Mouse (Mus musculus): ENCODE measurements at regions not wholly inside any gene's neighbourhood (a gene's known extent, or its start where the extent isn't known, plus 50 kb on each side); places are given as distances from the start of the nearest gene placed in this dataset.

DNA sequence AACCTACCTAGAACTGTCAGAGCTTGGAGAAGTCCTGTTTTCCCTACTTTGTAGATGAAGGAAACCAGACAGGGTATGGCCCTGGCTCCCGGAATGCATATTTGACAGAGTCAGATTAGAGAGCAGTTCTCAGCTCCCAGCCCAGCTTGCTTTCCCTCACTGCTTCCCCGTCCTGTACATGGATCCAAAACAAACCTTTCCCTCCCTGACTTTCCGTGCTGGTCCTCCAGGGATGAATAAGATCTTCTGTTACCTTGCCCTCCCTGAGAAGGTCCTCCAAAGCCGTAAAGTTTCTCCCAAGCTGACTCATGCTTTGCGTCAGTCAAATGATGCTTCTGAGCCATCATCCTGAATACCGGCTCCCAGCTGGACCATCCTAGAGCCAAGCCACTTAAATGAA lies 160.2 kb upstream of the Jmjd1c start:
- no peak for DNase-seq (ENCODE audit: low read depth in 1 of 2, low spot score in 2 of 2)
- H3K36me3 ChIP-seq (ENCODE audit: control insufficient read depth, insufficient read depth, low read length) = no peaks in the 10 kb centered on the region
- no peak overlapping the region for H3K27ac ChIP-seq (ENCODE audit: insufficient read depth, low read length)
- no peak overlapping the region for H3K4me3 ChIP-seq (ENCODE audit: extremely low read depth, insufficient read depth, insufficient read length)
- peaks cover 14% of the 10 kb centered on the region for H3K4me1 ChIP-seq (ENCODE audit: control insufficient read depth, insufficient read depth, insufficient read length)
- H3K27me3 ChIP-seq (ENCODE audit: control insufficient read depth, insufficient read depth, low read length) = no peaks in the 10 kb centered on the region
- no peak for TF ChIP-seq POLR2A (IDR thresholded peaks at IDR 0.05; ENCODE audit: low read depth, low read length)
- no peak for TF ChIP-seq CTCF (IDR thresholded peaks at IDR 0.05; ENCODE audit: extremely low read depth, insufficient read depth, insufficient read length, insufficient replicate concordance)
- WGBS = 90% methylated on average over 6 of the region's 6 CpGs

DNA sequence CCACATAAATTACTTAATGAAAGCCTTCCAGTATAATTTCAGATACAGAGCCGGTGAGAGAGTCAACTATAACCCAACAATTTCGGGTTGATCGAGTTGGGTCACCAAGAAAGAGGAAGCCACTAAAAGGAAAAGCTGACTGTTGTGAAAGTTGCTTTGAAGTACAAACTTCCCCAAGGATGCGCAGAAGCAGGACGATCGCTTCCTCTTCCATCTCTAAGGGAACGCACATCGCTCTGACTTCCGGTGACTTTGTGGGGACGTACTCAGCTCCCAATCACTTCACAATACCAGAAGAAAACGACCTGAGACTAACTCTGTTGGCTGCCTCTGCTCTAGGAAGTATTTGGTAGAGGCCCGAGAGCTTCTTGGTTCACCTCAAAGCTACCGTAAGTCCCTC lies 158.8 kb upstream of the Jmjd1c start:
- Histone ChIP-seq H3K4me1 (ENCODE audit: control insufficient read depth, insufficient read depth, insufficient read length) (peaks cover 6% of the 10 kb centered on the region), H3K4me3 (ENCODE audit: extremely low read depth, insufficient read depth, insufficient read length) (0 out of 2 replicates have a peak overlapping the region, but pooled peaks have one; percentile 2), H3K27ac (ENCODE audit: insufficient read depth, low read length) (no peak overlapping the region; the same call in 1 of the 2 replicates), H3K27me3 (ENCODE audit: control insufficient read depth, insufficient read depth, low read length) (no peaks in the 10 kb centered on the region), H3K36me3 (ENCODE audit: control insufficient read depth, insufficient read depth, low read length) (no peaks in the 10 kb centered on the region)
- WGBS = 8% methylated on average over 13 of the region's 13 CpGs
- DNase-seq (ENCODE audit: low read depth in 1 of 2, low spot score in 2 of 2) = peak in 1 of 2 experiments; percentile 45
- no peak for TF ChIP-seq CTCF (IDR thresholded peaks at IDR 0.05; ENCODE audit: extremely low read depth, insufficient read depth, insufficient read length, insufficient replicate concordance)
- no peak for TF ChIP-seq POLR2A (IDR thresholded peaks at IDR 0.05; ENCODE audit: low read depth, low read length)

DNA sequence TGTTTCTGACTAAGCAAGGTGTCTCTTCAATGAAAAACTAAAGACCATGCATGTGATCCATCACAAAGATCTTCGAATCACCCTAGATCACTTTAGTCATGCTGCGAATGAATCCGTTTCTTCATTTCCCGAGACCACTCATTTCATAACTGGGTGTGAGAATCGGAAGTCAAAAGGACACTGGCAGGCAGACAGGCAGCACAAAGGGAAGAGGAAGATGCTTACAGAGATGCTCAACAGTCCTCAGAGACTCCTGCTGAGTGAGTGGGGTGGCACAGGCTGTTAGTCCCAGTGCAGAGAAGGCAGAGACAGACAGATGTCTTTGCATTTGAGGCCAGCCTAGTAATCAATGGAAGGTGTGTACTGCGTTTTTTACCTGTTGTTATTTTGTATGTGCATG lies 155.6 kb upstream of the Jmjd1c start:
- Histone ChIP-seq H3K4me3 (ENCODE audit: extremely low read depth, insufficient read depth, insufficient read length) (no peak overlapping the region), H3K27me3 (ENCODE audit: control insufficient read depth, insufficient read depth, low read length) (no peaks in the 10 kb centered on the region), H3K36me3 (ENCODE audit: control insufficient read depth, insufficient read depth, low read length) (no peaks in the 10 kb centered on the region), H3K4me1 (ENCODE audit: control insufficient read depth, insufficient read depth, insufficient read length) (peaks cover 6% of the 10 kb centered on the region), H3K27ac (ENCODE audit: insufficient read depth, low read length) (no peak overlapping the region)
- 84% methylated on average over 6 of the region's 6 CpGs for WGBS
- TF ChIP-seq POLR2A (IDR thresholded peaks at IDR 0.05; ENCODE audit: low read depth, low read length) = no peak
- TF ChIP-seq CTCF (IDR thresholded peaks at IDR 0.05; ENCODE audit: extremely low read depth, insufficient read depth, insufficient read length, insufficient replicate concordance) = no peak
- DNase-seq (ENCODE audit: low read depth in 1 of 2, low spot score in 2 of 2) = no peak

DNA sequence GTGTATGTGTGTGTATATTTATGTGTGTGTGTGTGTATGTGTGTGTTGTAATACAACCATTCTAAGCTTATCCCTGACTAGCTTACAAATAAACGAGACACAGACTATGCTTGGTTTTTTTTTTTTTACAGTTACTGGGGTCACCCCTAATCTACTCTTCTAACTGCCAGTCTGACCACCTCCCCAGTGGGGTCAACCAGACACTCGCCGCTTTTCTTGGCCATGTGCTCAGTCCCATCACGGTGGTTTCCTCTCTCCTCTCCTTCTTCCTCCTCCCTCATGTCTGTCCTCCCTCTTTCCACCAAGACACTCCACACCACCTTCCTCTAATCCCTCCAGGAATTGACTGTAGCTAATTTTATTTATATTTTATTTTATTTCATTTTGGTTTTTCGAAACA lies 155.0 kb upstream of the Jmjd1c start:
- peaks cover 6% of the 10 kb centered on the region for H3K4me1 ChIP-seq (ENCODE audit: control insufficient read depth, insufficient read depth, insufficient read length)
- no peaks in the 10 kb centered on the region for H3K27me3 ChIP-seq (ENCODE audit: control insufficient read depth, insufficient read depth, low read length)
- no peak for DNase-seq (ENCODE audit: low read depth in 1 of 2, low spot score in 2 of 2)
- H3K36me3 ChIP-seq (ENCODE audit: control insufficient read depth, insufficient read depth, low read length) = no peaks in the 10 kb centered on the region
- 81% methylated on average over 5 of the region's 5 CpGs for WGBS
- no peak overlapping the region for H3K4me3 ChIP-seq (ENCODE audit: extremely low read depth, insufficient read depth, insufficient read length)
- no peak for TF ChIP-seq CTCF (IDR thresholded peaks at IDR 0.05; ENCODE audit: extremely low read depth, insufficient read depth, insufficient read length, insufficient replicate concordance)
- TF ChIP-seq POLR2A (IDR thresholded peaks at IDR 0.05; ENCODE audit: low read depth, low read length) = no peak
- no peak overlapping the region for H3K27ac ChIP-seq (ENCODE audit: insufficient read depth, low read length)

DNA sequence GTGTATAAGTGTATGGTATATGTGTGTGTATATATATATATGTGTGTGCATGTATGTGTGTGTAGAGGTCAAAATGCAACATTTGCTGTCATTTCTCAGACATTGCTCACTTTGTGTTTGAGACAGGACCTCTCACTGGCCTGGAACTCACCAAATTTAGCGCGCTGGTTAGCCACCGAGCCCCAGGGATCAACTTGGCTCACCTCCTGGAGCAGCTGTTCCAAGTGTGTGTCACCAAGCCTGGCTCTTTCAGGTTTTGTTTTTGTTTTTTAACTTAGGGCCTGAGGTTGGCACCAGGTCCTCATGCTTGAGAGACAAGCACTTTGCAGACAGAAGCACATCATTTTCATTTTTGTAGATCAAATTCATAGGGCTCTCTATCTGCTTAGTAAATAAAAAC lies 154.0 kb upstream of the Jmjd1c start:
- H3K27ac ChIP-seq (ENCODE audit: insufficient read depth, low read length) = no peak overlapping the region
- TF ChIP-seq CTCF (IDR thresholded peaks at IDR 0.05; ENCODE audit: extremely low read depth, insufficient read depth, insufficient read length, insufficient replicate concordance) (no peak), POLR2A (IDR thresholded peaks at IDR 0.05; ENCODE audit: low read depth, low read length) (no peak)
- no peaks in the 10 kb centered on the region for H3K27me3 ChIP-seq (ENCODE audit: control insufficient read depth, insufficient read depth, low read length)
- H3K4me3 ChIP-seq (ENCODE audit: extremely low read depth, insufficient read depth, insufficient read length) = no peak overlapping the region
- H3K36me3 ChIP-seq (ENCODE audit: control insufficient read depth, insufficient read depth, low read length) = no peaks in the 10 kb centered on the region
- H3K4me1 ChIP-seq (ENCODE audit: control insufficient read depth, insufficient read depth, insufficient read length) = peaks cover 4% of the 10 kb centered on the region
- DNase-seq (ENCODE audit: low read depth in 1 of 2, low spot score in 2 of 2) = no peak
- WGBS = 84% methylated on average over 3 of the region's 3 CpGs

DNA sequence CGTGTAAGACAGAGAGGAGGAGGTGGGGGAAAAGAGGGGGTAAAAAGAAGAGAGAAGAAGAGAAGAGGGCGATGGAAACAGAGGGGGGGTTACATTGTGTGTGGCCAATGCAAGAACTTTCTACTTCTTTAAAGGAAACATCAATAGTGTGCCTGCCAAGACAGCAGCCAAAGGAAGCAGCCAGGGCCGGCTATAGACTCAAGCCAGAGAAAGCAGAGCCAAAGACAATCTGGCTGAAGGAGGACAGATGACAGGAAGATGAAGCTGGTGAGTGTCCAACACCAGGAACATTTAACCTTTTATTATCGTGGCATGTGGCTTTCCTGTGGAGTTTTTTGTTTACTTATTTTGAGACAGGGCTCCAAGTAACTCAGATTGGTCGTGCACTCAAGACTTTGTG lies 152.1 kb upstream of the Jmjd1c start:
- no peak for DNase-seq (ENCODE audit: low read depth in 1 of 2, low spot score in 2 of 2)
- 46% methylated on average over 5 of the region's 5 CpGs for WGBS
- TF ChIP-seq CTCF (IDR thresholded peaks at IDR 0.05; ENCODE audit: extremely low read depth, insufficient read depth, insufficient read length, insufficient replicate concordance) = no peak
- TF ChIP-seq POLR2A (IDR thresholded peaks at IDR 0.05; ENCODE audit: low read depth, low read length) = no peak
- no peak overlapping the region for H3K4me3 ChIP-seq (ENCODE audit: extremely low read depth, insufficient read depth, insufficient read length)
- no peaks in the 10 kb centered on the region for H3K36me3 ChIP-seq (ENCODE audit: control insufficient read depth, insufficient read depth, low read length)
- H3K27ac ChIP-seq (ENCODE audit: insufficient read depth, low read length) = no peak overlapping the region
- H3K27me3 ChIP-seq (ENCODE audit: control insufficient read depth, insufficient read depth, low read length) = no peaks in the 10 kb centered on the region
- no peaks in the 10 kb centered on the region; the same call in 1 of the 2 replicates for H3K4me1 ChIP-seq (ENCODE audit: control insufficient read depth, insufficient read depth, insufficient read length)

DNA sequence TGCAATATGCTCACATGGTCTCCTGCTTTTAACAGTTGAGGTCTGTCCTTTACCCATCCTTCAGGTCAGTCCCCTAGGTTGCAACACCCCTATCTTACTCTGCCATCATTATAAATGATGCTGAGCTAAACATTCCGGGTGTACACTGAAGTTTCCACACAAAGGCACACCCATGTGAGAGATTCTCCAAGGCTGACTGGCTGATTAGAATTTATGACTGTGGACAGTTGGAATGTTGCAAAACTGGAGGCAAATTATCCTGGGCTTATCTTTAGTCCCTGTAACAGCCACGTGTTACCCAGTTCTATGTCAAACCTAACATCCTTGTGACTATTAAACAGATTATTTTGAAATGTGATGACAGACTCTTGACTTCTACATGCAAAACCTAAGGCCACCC lies 149.8 kb upstream of the Jmjd1c start:
- H3K27me3 ChIP-seq (ENCODE audit: control insufficient read depth, insufficient read depth, low read length) = no peaks in the 10 kb centered on the region
- H3K36me3 ChIP-seq (ENCODE audit: control insufficient read depth, insufficient read depth, low read length) = no peaks in the 10 kb centered on the region
- no peak overlapping the region for H3K4me3 ChIP-seq (ENCODE audit: extremely low read depth, insufficient read depth, insufficient read length)
- TF ChIP-seq CTCF (IDR thresholded peaks at IDR 0.05; ENCODE audit: extremely low read depth, insufficient read depth, insufficient read length, insufficient replicate concordance) (no peak), POLR2A (IDR thresholded peaks at IDR 0.05; ENCODE audit: low read depth, low read length) (no peak)
- H3K27ac ChIP-seq (ENCODE audit: insufficient read depth, low read length) = no peak overlapping the region
- WGBS = 88% methylated on average over 2 of the region's 2 CpGs
- DNase-seq (ENCODE audit: low read depth in 1 of 2, low spot score in 2 of 2) = no peak
- H3K4me1 ChIP-seq (ENCODE audit: control insufficient read depth, insufficient read depth, insufficient read length) = peaks cover 3% of the 10 kb centered on the region
